Mouse (Mus musculus): ENCODE measurements around the gene Unk. TPM values are rescaled to one million over a fixed set of nuclear protein-coding genes. Genes with fewer than 3 reads are reported as not detected.
"Not testable (repeated sequence)": the region's sequence is repeated elsewhere in the genome, so short reads cannot be mapped to it uniquely, and the experiment has no call there.

Unk gene
- polyA plus RNA-seq, 2 experiments from 2014 or later: 10.4 to 12.3 TPM

DNA sequence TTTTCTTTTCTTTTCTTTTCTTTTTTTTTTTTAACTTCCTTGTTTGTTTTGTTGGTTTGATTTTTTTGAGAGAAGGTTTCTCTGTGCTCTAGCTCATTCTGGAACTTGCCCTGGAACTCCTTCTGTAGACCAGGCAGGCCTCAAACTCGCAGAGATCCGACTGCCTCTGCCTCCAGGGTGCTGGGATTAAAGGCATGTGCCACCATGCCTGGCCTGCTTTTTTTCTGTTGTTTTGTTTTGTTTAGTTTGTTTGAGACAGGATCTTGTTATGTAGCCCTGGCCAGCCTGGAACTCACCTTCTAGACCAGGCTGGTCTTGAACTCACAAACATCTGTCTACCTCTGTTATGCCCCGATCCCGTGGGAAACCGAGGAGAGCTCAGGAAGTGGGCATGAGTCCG is 59.4 kb downstream of the Unk start:
- ATAC-seq: no peak

GRCm38 (mm10) chr11:116091591-116091990 is 61.5 kb downstream of the Unk start:
- no peak for ATAC-seq

DNA sequence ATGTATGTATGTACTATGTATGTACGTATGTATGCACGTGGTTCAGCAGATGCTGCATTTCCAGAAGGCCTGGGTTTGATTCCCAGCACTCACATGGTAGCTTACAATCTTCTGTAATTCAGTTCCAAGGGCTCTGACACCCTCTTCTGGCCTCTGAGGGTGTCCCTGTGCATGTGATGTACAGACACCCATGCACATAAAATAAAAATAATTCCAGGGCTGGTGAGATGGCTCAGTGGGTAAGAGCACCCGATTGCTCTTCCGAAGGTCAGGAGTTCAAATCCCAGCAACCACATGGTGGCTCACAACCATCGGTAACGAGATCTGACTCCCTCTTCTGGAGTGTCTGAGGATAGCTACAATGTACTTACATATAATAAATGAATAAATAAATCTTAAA is 62.8 kb downstream of the Unk start:
- not testable (repeated sequence) for ATAC-seq

GRCm38 (mm10) chr11:116093771-116094565 is 63.8 kb downstream of the Unk start:
- no peak for ATAC-seq

GRCm38 (mm10) chr11:116095573-116095972 is 65.5 kb downstream of the Unk start:
- no peak for ATAC-seq

GRCm38 (mm10) chr11:116096213-116097108 is 66.3 kb downstream of the Unk start:
- ATAC-seq: no peak

DNA sequence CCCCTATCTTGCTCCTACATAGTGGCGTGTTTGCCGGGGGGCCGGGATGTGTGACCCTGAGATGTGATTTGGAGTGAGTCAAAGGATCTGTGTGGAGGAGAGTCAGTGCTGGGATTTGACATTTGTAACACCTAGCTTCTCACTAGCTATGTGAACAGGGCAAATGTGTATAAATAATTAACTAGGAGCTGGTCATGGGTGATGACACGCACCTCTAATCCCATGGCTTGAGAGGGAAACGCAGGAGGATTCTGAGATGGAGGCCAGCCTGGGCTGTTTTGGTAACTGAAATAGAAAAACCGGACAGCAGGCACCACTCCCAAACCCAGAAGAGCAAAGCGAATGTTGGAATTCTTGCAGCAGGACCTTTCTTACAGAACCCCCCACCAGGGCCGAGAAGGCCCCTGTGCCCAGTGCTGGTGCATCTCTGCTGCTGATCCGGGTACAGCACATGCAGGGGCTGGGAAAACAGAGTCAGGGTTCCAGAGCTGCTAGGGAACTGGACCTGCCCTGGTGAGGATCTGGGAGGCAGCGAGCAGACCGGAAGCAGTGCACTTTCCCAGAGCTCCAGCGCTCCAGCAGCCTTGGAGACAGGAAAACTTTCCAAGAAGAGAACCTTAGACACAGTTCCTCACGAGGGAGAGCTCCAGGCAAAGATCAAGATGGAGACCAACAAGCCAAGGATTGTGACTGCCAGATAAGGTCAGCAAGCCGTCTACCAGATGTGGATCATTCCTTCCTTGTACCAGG is 68.8 kb downstream of the Unk start:
- ATAC-seq: no peak

DNA sequence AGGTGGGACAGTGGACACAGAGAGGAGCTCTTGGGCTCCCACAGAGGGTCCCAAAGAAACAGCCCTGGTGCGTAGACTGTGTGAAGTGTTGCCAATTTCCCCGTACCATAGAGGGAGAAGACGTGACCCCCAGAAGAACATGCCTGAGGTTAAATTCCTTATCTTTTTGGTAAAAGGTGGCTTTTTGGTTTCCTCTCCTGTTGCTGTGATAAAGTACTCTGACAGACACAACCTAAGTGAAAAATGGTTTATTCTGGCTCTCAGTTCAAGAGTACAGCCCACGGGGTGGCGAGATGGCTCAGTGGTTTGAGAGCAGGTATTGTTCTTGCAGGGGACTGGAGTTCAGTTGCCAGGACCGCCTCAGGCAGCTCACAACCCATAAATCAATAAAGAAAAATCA is 69.3 kb downstream of the Unk start:
- ATAC-seq: no peak

DNA sequence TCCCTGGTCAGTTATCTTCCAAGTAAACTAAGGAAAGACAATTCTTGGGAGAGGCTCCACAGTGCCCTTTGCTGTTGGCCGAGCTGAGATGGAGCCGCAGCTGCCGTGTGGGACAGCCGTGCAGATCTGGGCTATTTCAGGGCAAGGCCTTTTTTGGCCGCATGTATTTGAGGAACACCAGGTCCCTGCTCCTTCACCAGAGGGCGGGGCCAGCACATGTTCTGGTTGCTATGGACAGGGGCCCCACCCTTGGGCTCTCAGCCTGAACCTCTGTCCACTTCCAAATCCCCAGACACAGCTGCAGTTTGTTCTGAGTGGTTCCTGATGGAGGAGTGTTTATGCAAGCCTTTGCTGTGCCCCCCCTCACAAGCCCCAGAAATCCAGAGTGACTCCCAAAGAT is 70.3 kb downstream of the Unk start:
- ATAC-seq: no peak

DNA sequence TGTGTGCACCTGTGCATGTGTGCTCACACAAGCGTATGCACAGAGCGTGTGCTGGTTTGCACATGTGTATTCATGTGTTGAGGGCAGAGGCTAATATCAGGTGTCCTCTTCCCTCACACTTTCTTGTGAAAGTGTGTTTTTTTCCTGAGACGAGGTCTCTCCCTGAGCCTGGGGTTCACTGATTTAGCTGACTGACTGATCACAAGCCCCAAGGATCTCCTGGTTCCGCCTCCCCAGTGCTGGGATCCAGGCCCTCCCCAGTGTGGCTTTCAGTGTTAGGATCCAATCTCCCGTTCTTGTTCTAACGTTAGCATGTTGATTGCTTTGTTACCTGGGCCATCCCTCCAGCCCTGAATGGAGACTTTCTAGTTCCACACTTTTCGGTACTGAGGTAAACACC is 70.7 kb downstream of the Unk start:
- no peak for ATAC-seq

GRCm38 (mm10) chr11:116101931-116102381 is 71.8 kb downstream of the Unk start:
- ATAC-seq: no peak

DNA sequence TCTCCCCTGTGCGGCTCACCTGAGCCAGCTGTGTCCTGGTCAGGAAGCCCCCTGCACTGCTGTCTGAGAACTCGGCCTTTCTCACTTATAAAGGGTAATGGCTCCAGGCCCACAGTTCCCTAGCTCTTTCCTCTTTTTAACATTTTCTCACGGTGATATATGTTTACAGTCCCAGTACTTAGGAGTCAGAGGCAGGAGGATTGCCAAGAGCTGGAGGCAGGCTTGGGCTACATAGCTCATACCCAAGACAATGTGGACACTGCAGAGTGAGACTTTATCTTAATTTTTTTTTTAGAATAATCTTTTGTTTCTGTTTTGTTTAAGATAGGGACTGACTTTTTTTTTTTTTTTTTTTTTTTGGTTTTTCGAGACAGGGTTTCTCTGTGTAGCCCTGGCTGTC is 72.3 kb downstream of the Unk start:
- no peak for ATAC-seq

DNA sequence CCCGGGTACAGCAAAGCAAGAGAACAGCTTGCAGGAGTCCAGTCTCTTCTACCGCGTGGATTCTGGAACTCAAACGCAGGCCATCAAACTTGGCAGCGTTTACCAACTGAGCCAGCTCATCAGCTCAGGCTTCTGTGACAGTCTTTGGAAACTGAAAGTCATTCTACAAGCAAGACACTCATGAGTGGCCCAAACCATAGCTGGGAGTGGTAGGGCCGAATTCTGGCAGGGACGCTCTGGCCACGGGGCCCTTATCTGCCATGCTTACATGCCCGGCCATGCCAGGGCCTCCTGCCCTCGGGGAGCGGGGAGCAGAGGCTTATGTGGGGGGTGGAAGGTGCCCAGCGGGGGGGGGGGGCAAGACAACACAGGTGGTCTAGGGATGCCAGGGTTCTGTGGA is 73.5 kb downstream of the Unk start:
- ATAC-seq: no peak

DNA sequence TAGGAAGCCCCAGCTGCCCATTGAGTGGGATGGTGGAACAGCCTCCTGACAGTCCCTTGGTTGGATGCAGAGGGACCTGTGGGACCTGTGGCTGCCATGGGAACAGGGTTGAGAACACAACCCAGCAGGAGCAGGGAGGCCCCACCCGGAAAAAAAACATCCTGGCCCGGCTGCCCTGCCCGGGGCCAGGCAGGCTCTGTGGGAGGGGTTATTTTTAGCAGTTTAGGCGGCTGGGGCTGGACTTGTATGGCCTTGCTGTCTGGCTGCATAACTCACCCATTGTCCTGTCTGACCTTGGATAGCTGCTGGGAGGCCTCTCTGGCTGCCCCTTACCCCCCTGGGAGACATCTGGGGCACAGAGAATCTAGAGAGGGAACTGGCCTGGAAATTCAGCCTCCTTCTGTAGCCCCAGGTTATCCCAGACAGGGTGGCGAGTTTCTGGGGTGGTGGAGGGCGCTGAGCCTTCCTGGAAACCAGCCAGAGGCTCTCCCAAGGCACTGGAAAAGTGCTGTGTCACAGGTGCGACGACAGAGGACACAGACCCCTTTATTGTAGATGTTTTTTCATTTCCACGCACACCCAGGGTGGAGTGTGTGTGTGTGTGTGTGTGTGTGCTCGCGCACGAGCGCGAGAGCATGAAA is 74.0 kb downstream of the Unk start:
- ATAC-seq: no peak

GRCm38 (mm10) chr11:116105065-116105464 is 74.9 kb downstream of the Unk start:
- no peak for ATAC-seq

DNA sequence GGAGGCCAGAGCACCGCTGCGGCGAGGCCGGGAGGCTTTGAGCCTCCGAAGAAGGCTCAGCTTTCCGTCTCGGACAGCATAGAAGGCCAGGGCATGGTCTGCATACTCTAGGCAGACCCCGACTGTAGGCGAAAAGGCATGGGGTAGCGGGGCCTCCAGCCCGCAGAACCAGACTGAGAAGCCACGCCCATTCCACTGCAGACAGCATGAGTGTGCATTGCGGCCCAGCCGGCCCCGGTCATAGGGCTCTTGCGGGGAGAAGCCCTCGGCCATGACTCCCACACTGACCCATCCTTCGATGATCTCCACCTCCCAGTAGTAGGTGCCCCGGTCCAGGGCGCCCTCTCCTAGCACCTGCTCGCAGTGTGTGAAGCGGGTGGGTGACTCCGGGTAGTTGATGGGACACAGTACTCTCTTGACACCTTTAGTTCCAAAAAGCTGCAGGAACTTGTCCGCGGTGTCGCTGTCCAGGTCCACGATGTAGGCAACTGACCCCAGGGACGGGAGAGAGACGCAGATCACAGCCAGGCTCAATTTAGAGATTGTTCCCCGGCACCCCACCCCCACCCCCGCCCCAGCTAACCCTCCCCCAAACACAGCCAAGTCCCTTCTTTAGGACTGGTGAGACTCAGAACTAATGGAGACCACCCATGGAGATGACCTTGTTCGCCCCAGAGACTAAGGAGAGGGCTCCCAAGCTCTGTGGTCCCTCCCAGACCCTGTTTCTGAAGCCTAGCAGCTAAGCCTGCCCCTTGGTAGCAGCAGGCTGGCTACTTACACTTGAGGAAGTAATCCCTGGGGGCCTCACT is 76.2 kb downstream of the Unk start:
- ATAC-seq: no peak

GRCm38 (mm10) chr11:116106963-116107776 is 77.0 kb downstream of the Unk start:
- no peak for ATAC-seq

- ATAC-seq: no peak
These were observed 77.7 kb downstream of the Unk start for GRCm38 (mm10) chr11:116107777-116108285.

DNA sequence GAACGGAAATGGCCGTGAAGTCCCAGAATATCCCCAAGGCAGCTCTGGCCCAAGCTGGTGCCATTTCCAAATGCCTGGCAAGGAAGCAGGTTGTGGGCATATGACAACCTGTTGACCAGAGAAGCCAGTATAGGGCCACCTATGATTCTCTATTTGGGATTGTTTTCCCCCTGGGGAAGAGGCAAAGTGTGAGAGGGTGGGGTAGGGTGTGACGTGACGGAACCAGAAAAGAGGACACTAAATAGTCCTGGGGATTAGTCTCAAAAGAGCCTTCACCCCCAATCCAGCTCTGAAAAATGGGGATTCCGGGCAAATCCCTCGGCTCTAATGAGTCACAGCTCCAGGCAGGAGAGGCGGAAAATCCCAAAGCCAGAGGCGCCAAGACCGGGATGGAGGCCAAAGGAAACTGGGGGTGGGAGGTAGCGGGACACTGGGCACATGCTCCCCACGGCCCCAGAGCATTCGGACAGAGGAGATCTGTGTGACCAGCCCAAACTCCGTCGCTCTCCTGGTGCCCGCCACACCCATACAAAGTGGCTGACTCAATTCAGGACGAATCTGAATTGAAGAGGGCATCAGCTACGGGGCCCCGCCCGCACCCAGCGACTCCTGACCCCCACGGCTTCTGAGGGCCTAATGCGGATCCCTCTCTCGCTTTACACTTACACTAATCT is 78.5 kb downstream of the Unk start:
- no peak for ATAC-seq

Measured in activated CD4-positive, CD25-positive, alpha-beta regulatory T cell, adult 4 months (primary cell).